Mouse (Mus musculus) embryonic facial prominence, embryonic 10.5 days (tissue): ENCODE results near the gene Pih1d1. TPM values are rescaled to one million over a fixed set of nuclear protein-coding genes. Genes with fewer than 3 reads are reported as not detected.
"Not testable (repeated sequence)": the region's sequence is repeated elsewhere in the genome, so short reads cannot be mapped to it uniquely, and the experiment has no call there.

Experiments used
- DNase-seq: peaks from one replicate; pipeline ENCODE4 v3.0.0-alpha.2; 2017; ENCODE audit warnings: low spot score
- H3K27ac ChIP-seq: fragments of 300-500 bp; sonication (generic); replicated peaks from 2 replicates; pipeline ENCODE4 v1.5.1; 2016; ENCODE audit warnings: mild to moderate bottlenecking
- H3K27me3 ChIP-seq: fragments of 300-500 bp; sonication (generic); replicated peaks from 2 replicates; pipeline ENCODE4 v1.6.1; 2016; ENCODE audit warnings: low read depth, mild to moderate bottlenecking; ENCODE audit not compliant: poor library complexity, severe bottlenecking
- H3K36me3 ChIP-seq: fragments of 300-500 bp; sonication (generic); replicated peaks from 2 replicates; pipeline ENCODE4 v1.6.1; 2016; ENCODE audit warnings: mild to moderate bottlenecking, moderate library complexity
- H3K4me1 ChIP-seq: fragments of 300-500 bp; sonication (generic); 2 replicates; pipeline ENCODE4 v1.6.1; 2016
- H3K4me3 ChIP-seq: fragments of 300-500 bp; sonication (generic); 2 replicates; pipeline ENCODE4 v1.5.1; 2016; ENCODE audit warnings: mild to moderate bottlenecking, moderate library complexity
- H3K9me3 ChIP-seq: fragments of 300-500 bp; sonication (generic); 2 replicates; pipeline ENCODE4 v1.6.1; 2016; ENCODE audit warnings: mild to moderate bottlenecking
- WGBS: fragments of 180-500 bp; shearing (Covaris S2); methylation state at CpG from one replicate; pipeline ENCODE4 v1.1.7; 2016; 5-methylcytosine and 5-hydroxymethylcytosine counted together
- polyA plus RNA-seq: library from polyadenylated mRNA; unstranded; fragments of >200 nt; fragmentation: Nextera tagmentation; extraction: Ambion mirVana; gene quantifications from 2 replicates; pipeline ENCODE4 v1.2.1, GENCODE M21; 2016

Gene Pih1d1
- polyA plus RNA-seq, 1 experiment from 2014 or later, result 99.6 TPM

GRCm38 (mm10) chr7:45121404-45121803, 32.7 kb upstream of the Pih1d1 start:
- DNase-seq, result no peak
- Histone ChIP-seq H3K36me3 (peaks cover 77% of the 10 kb centered on the region), H3K4me1 (peaks cover 46% of the 10 kb centered on the region), H3K27ac (no peak overlapping the region), H3K27me3 (no peaks in the 10 kb centered on the region), H3K9me3 (no peaks in the 10 kb centered on the region), H3K4me3 (peak overlapping the region; percentile 33; the same call in 1 of the 2 replicates)
- 78% methylated on average over 8 of the region's 8 CpGs for WGBS

- Histone ChIP-seq H3K4me1 (peaks cover 51% of the 10 kb centered on the region), H3K4me3 (peak overlapping the region; percentile 33; the same call in 1 of the 2 replicates), H3K27me3 (no peaks in the 10 kb centered on the region), H3K36me3 (peaks cover 83% of the 10 kb centered on the region), H3K9me3 (no peaks in the 10 kb centered on the region), H3K27ac (no peak overlapping the region)
- no peak for DNase-seq
These were observed 32.1 kb upstream of the Pih1d1 start for GRCm38 (mm10) chr7:45121966-45122365.

- H3K9me3 ChIP-seq, result no peaks in the 10 kb centered on the region
- no peak for DNase-seq
- peaks cover 55% of the 10 kb centered on the region for H3K4me1 ChIP-seq
- H3K36me3 ChIP-seq, result peaks cover 88% of the 10 kb centered on the region
- no peaks in the 10 kb centered on the region for H3K27me3 ChIP-seq
- 87% methylated on average over 15 of the region's 15 CpGs for WGBS
- peak overlapping the region; percentile 88 for H3K4me3 ChIP-seq
- H3K27ac ChIP-seq, result peak overlapping the region; percentile 96
These were observed 31.4 kb upstream of the Pih1d1 start for GRCm38 (mm10) chr7:45122561-45123185.

- Histone ChIP-seq H3K9me3 (no peaks in the 10 kb centered on the region), H3K27me3 (no peaks in the 10 kb centered on the region), H3K27ac (peak overlapping the region; percentile 96), H3K4me1 (peaks cover 53% of the 10 kb centered on the region), H3K4me3 (peak overlapping the region; percentile 88), H3K36me3 (peaks cover 86% of the 10 kb centered on the region)
- WGBS, result 27% methylated on average over 12 of the region's 12 CpGs
- peak; percentile 36 for DNase-seq
These were observed 30.9 kb upstream of the Pih1d1 start for GRCm38 (mm10) chr7:45123186-45123570.

- Histone ChIP-seq H3K36me3 (peaks cover 73% of the 10 kb centered on the region), H3K4me1 (peaks cover 58% of the 10 kb centered on the region), H3K27ac (peak within 1 kb of the TSS; percentile 96), H3K9me3 (no peaks in the 10 kb centered on the region), H3K27me3 (no peaks in the 10 kb centered on the region), H3K4me3 (peak within 1 kb of the TSS; percentile 88)
- under 1% methylated on average over 59 of the region's 59 CpGs for WGBS
- peak; percentile 99 for DNase-seq
These were observed 29.6 kb upstream of the Pih1d1 start, which contains the start of gene Rps11 for GRCm38 (mm10) chr7:45124224-45125143. Gene Rps11 (minus strand): TSS chr7:45124439.

GRCm38 (mm10) chr7:45125144-45125600, 28.9 kb upstream of the Pih1d1 start:
- Histone ChIP-seq H3K4me1 (peaks cover 65% of the 10 kb centered on the region), H3K27me3 (no peaks in the 10 kb centered on the region), H3K9me3 (no peaks in the 10 kb centered on the region), H3K27ac (peak overlapping the region; percentile 96; the same call in 1 of the 2 replicates), H3K36me3 (peaks cover 66% of the 10 kb centered on the region), H3K4me3 (peak overlapping the region; percentile 88)
- 18% methylated on average over 7 of the region's 7 CpGs for WGBS
- DNase-seq, result peak; percentile 61

- H3K9me3 ChIP-seq, H3K27me3 ChIP-seq: not testable (repeated sequence)
- 63% methylated on average over 5 of the region's 5 CpGs for WGBS
- Histone ChIP-seq H3K27ac (peak overlapping the region; percentile 100), H3K4me3 (peak overlapping the region; percentile 88), H3K36me3 (peaks cover 61% of the 10 kb centered on the region), H3K4me1 (peaks cover 66% of the 10 kb centered on the region)
- DNase-seq, result peak; percentile 23
These were observed 28.5 kb upstream of the Pih1d1 start for GRCm38 (mm10) chr7:45125649-45126048.

- Histone ChIP-seq H3K27ac (peak overlapping the region; percentile 100), H3K4me3 (peak overlapping the region; percentile 88), H3K4me1 (peaks cover 64% of the 10 kb centered on the region), H3K36me3 (peaks cover 55% of the 10 kb centered on the region), H3K27me3 (no peaks in the 10 kb centered on the region), H3K9me3 (no peaks in the 10 kb centered on the region)
- WGBS, result 77% methylated on average over 17 of the region's 17 CpGs
- no peak for DNase-seq
These were observed 27.8 kb upstream of the Pih1d1 start for GRCm38 (mm10) chr7:45126147-45126843.

- peak overlapping the region; percentile 100 for H3K27ac ChIP-seq
- no peaks in the 10 kb centered on the region for H3K9me3 ChIP-seq
- H3K4me1 ChIP-seq, result peaks cover 57% of the 10 kb centered on the region
- 50% methylated on average over 21 of the region's 21 CpGs for WGBS
- peak; percentile 49 for DNase-seq
- H3K36me3 ChIP-seq, result peaks cover 47% of the 10 kb centered on the region
- peak overlapping the region; percentile 88 for H3K4me3 ChIP-seq
- H3K27me3 ChIP-seq, result 0 out of 2 replicates have a peak, but pooled peaks cover 2% of the 10 kb centered on the region
These were observed 27.0 kb upstream of the Pih1d1 start for GRCm38 (mm10) chr7:45126844-45127699.

GRCm38 (mm10) chr7:45127700-45128224, 26.3 kb upstream of the Pih1d1 start:
- Histone ChIP-seq H3K9me3 (no peaks in the 10 kb centered on the region), H3K4me3 (peak overlapping the region; percentile 88), H3K36me3 (peaks cover 40% of the 10 kb centered on the region), H3K27ac (peak overlapping the region; percentile 100), H3K27me3 (0 out of 2 replicates have a peak, but pooled peaks cover 4% of the 10 kb centered on the region), H3K4me1 (peaks cover 52% of the 10 kb centered on the region)
- DNase-seq, result peak; percentile 30
- WGBS, result 2% methylated on average over 6 of the region's 6 CpGs

GRCm38 (mm10) chr7:45128624-45129246, 25.4 kb upstream of the Pih1d1 start, which contains the start of gene Rpl13a:
Gene Rpl13a (minus strand): TSS chr7:45128761.
- DNase-seq, result peak; percentile 98
- Histone ChIP-seq H3K27me3 (0 out of 2 replicates have a peak, but pooled peaks cover 4% of the 10 kb centered on the region), H3K9me3 (no peaks in the 10 kb centered on the region), H3K27ac (peak within 1 kb of the TSS; percentile 100), H3K4me1 (peaks cover 48% of the 10 kb centered on the region), H3K36me3 (peaks cover 31% of the 10 kb centered on the region), H3K4me3 (peak within 1 kb of the TSS; percentile 88)
- under 1% methylated on average over 48 of the region's 48 CpGs for WGBS
